Mouse (Mus musculus) kidney, embryonic 14.5 days (tissue): ENCODE data around the gene Ube2q1. TPM values are rescaled to one million over a fixed set of nuclear protein-coding genes. Genes with fewer than 3 reads are reported as not detected.

Experiments
- ATAC-seq: fragments of 200-750 bp; cut with Nextera tagmentation; 2 replicates; pipeline ENCODE4 v1.8.0; 2017; ENCODE audit warnings: moderate number of reproducible peaks, mild to moderate bottlenecking, moderate TSS enrichment, moderate library complexity; ENCODE audit not compliant: low FRiP score, low TSS enrichment
- H3K27ac ChIP-seq: fragments of 300-500 bp; sonication (generic); 2 replicates; pipeline ENCODE4 v1.5.1; 2014; ENCODE audit warnings: low read depth, mild to moderate bottlenecking, low read length, moderate library complexity, mixed read lengths
- H3K27me3 ChIP-seq: fragments of 300-500 bp; sonication (generic); 2 replicates; pipeline ENCODE4 v1.6.1; 2014; ENCODE audit warnings: mild to moderate bottlenecking, low read length; ENCODE audit not compliant: control insufficient read depth, insufficient read depth
- H3K36me3 ChIP-seq: fragments of 300-500 bp; sonication (generic); 2 replicates; pipeline ENCODE4 v1.6.1; 2014; ENCODE audit warnings: low read length, mixed read lengths; ENCODE audit not compliant: control insufficient read depth, insufficient read depth
- H3K4me1 ChIP-seq: fragments of 300-500 bp; sonication (generic); 2 replicates; pipeline ENCODE4 v1.6.1; 2014; ENCODE audit warnings: low read length, mixed read lengths; ENCODE audit not compliant: control insufficient read depth, insufficient read depth
- H3K4me2 ChIP-seq: fragments of 300-500 bp; sonication (generic); replicated peaks from 2 replicates; pipeline ENCODE4 v1.6.1; 2014; ENCODE audit warnings: low read depth, mild to moderate bottlenecking, low read length
- H3K4me3 ChIP-seq: fragments of 300-500 bp; sonication (generic); 2 replicates; pipeline ENCODE4 v1.5.1; 2014; ENCODE audit warnings: mild to moderate bottlenecking, low read length
- H3K9ac ChIP-seq: fragments of 300-500 bp; sonication (generic); 2 replicates; pipeline ENCODE4 v1.6.1; 2014; ENCODE audit warnings: low read depth, mild to moderate bottlenecking, low read length, moderate library complexity
- H3K9me3 ChIP-seq: fragments of 300-500 bp; sonication (generic); 2 replicates; pipeline ENCODE4 v1.6.1; 2016; ENCODE audit warnings: low read length; ENCODE audit not compliant: control insufficient read depth
- WGBS: fragments of 180-500 bp; shearing (Covaris S2); extraction: QIAGEN DNeasy Blood & Tissue Kit; methylation state at CpG from one replicate; pipeline ENCODE4 v1.1.7; 2014; 5-methylcytosine and 5-hydroxymethylcytosine counted together
- polyA plus RNA-seq: library from polyadenylated mRNA; unstranded; fragments of >200 nt; fragmentation: Nextera tagmentation; extraction: Ambion mirVana; gene quantifications from 2 replicates; pipeline ENCODE4 v1.2.1, GENCODE M21; 2014

Gene Ube2q1
- polyA plus RNA-seq = 22.1 and 22.5 TPM in 2 replicates

GRCm38 (mm10) chr3:89772968-89773709, at the start of gene Ube2q1:
Ube2q1 (plus strand) TSS chr3:89773616.
- peaks cover 30% of the 10 kb centered on the region for H3K36me3 ChIP-seq
- peaks cover 33% of the 10 kb centered on the region for H3K4me1 ChIP-seq
- H3K9ac ChIP-seq = peak within 1 kb of the TSS; percentile 100
- ATAC-seq = peak; percentile 93
- no peaks in the 10 kb centered on the region for H3K9me3 ChIP-seq
- H3K4me2 ChIP-seq = peak within 1 kb of the TSS; percentile 85
- no peaks in the 10 kb centered on the region for H3K27me3 ChIP-seq
- peak within 1 kb of the TSS; percentile 96 for H3K27ac ChIP-seq
- under 1% methylated on average over 69 of the region's 90 CpGs for WGBS
- peak within 1 kb of the TSS; percentile 78 for H3K4me3 ChIP-seq

GRCm38 (mm10) chr3:89727028-89727427, 46.4 kb upstream of the Ube2q1 start:
- Histone ChIP-seq H3K4me2 (no peak overlapping the region), H3K36me3 (no peaks in the 10 kb centered on the region), H3K4me1 (peaks cover 5% of the 10 kb centered on the region), H3K9ac (no peak overlapping the region), H3K4me3 (no peak overlapping the region), H3K9me3 (no peaks in the 10 kb centered on the region), H3K27me3 (no peaks in the 10 kb centered on the region), H3K27ac (no peak overlapping the region)
- no peak; the same call in 1 of the 2 replicates for ATAC-seq
- 25% methylated on average over 4 of the region's 4 CpGs for WGBS

- H3K4me1 ChIP-seq = peaks cover 5% of the 10 kb centered on the region
- H3K9ac ChIP-seq = no peak overlapping the region
- no peaks in the 10 kb centered on the region for H3K27me3 ChIP-seq
- H3K27ac ChIP-seq = no peak overlapping the region
- no peak for ATAC-seq
- no peak overlapping the region for H3K4me3 ChIP-seq
- H3K9me3 ChIP-seq = no peaks in the 10 kb centered on the region
- WGBS = 78% methylated on average over 2 of the region's 2 CpGs
- H3K4me2 ChIP-seq = no peak overlapping the region
- H3K36me3 ChIP-seq = no peaks in the 10 kb centered on the region
These were observed 44.6 kb upstream of the Ube2q1 start for GRCm38 (mm10) chr3:89728848-89729247.

- peak overlapping the region; percentile 47; the same call in 1 of the 2 replicates for H3K27ac ChIP-seq
- H3K4me1 ChIP-seq = peaks cover 5% of the 10 kb centered on the region
- no peaks in the 10 kb centered on the region for H3K27me3 ChIP-seq
- WGBS = 2% methylated on average over 32 of the region's 32 CpGs
- peak; percentile 94 for ATAC-seq
- H3K4me3 ChIP-seq = peak overlapping the region; percentile 74
- H3K36me3 ChIP-seq = peaks cover 2% of the 10 kb centered on the region; the same call in 1 of the 2 replicates
- no peaks in the 10 kb centered on the region for H3K9me3 ChIP-seq
- peak overlapping the region; percentile 63 for H3K9ac ChIP-seq
- H3K4me2 ChIP-seq = peak overlapping the region; percentile 78
These were observed 42.8 kb upstream of the Ube2q1 start for GRCm38 (mm10) chr3:89730350-89731331.

- Histone ChIP-seq H3K4me1 (peaks cover 5% of the 10 kb centered on the region), H3K9me3 (no peaks in the 10 kb centered on the region), H3K27me3 (no peaks in the 10 kb centered on the region), H3K27ac (no peak overlapping the region), H3K4me3 (no peak overlapping the region), H3K36me3 (peaks cover 4% of the 10 kb centered on the region), H3K4me2 (no peak overlapping the region), H3K9ac (no peak overlapping the region)
- no peak for ATAC-seq
- WGBS = 83% methylated on average over 4 of the region's 4 CpGs
These were observed 41.3 kb upstream of the Ube2q1 start for GRCm38 (mm10) chr3:89732091-89732490.

- Histone ChIP-seq H3K27ac (no peak overlapping the region), H3K27me3 (no peaks in the 10 kb centered on the region), H3K9me3 (no peaks in the 10 kb centered on the region), H3K9ac (no peak overlapping the region), H3K4me3 (no peak overlapping the region), H3K4me1 (no peaks in the 10 kb centered on the region), H3K36me3 (peaks cover 47% of the 10 kb centered on the region), H3K4me2 (no peak overlapping the region)
- WGBS = 94% methylated on average over 6 of the region's 6 CpGs
- ATAC-seq = no peak
These were observed 34.9 kb upstream of the Ube2q1 start for GRCm38 (mm10) chr3:89738509-89738908.

GRCm38 (mm10) chr3:89752307-89752706, 21.1 kb upstream of the Ube2q1 start:
- 33% methylated on average over 1 of the region's 1 CpGs for WGBS
- H3K36me3 ChIP-seq = peaks cover 37% of the 10 kb centered on the region
- H3K4me1 ChIP-seq = no peaks in the 10 kb centered on the region; the same call in 1 of the 2 replicates
- no peak overlapping the region for H3K27ac ChIP-seq
- H3K4me2 ChIP-seq = no peak overlapping the region
- no peaks in the 10 kb centered on the region for H3K27me3 ChIP-seq
- H3K9me3 ChIP-seq = no peaks in the 10 kb centered on the region
- no peak for ATAC-seq
- H3K9ac ChIP-seq = no peak overlapping the region
- H3K4me3 ChIP-seq = no peak overlapping the region

GRCm38 (mm10) chr3:89755283-89755682, 18.1 kb upstream of the Ube2q1 start:
- WGBS = 70% methylated on average over 6 of the region's 6 CpGs
- H3K9me3 ChIP-seq = no peaks in the 10 kb centered on the region
- H3K4me1 ChIP-seq = no peaks in the 10 kb centered on the region; the same call in 1 of the 2 replicates
- no peak overlapping the region for H3K9ac ChIP-seq
- H3K4me2 ChIP-seq = no peak overlapping the region
- no peak for ATAC-seq
- H3K27me3 ChIP-seq = no peaks in the 10 kb centered on the region
- no peak overlapping the region for H3K27ac ChIP-seq
- peaks cover 14% of the 10 kb centered on the region for H3K36me3 ChIP-seq
- H3K4me3 ChIP-seq = no peak overlapping the region
